Mouse (Mus musculus) kidney, postnatal 0 days (tissue): ENCODE results near the gene C1qtnf5. TPM values are rescaled to one million over a fixed set of nuclear protein-coding genes. Genes with fewer than 3 reads are reported as not detected.

ENCODE experiments used
- ATAC-seq: fragments of 200-750 bp; cut with Nextera tagmentation; replicated peaks from 2 replicates; pipeline ENCODE4 v1.8.0; 2017; ENCODE audit warnings: low read depth, moderate number of reproducible peaks, moderate TSS enrichment, moderate library complexity; ENCODE audit not compliant: low FRiP score
- DNase-seq: peaks from one replicate; pipeline ENCODE4 v3.0.0-alpha.2; 2016; ENCODE audit warnings: low spot score
- H3K27ac ChIP-seq: fragments of 300-500 bp; sonication (generic); 2 replicates; pipeline ENCODE4 v1.5.1; 2014; ENCODE audit warnings: mild to moderate bottlenecking
- H3K27me3 ChIP-seq: fragments of 300-500 bp; sonication (generic); 2 replicates; pipeline ENCODE4 v1.6.1; 2014; ENCODE audit warnings: low read length, mixed read lengths; ENCODE audit not compliant: insufficient read depth
- H3K36me3 ChIP-seq: fragments of 300-500 bp; sonication (generic); 2 replicates; pipeline ENCODE4 v1.6.1; 2014; ENCODE audit warnings: low read length, mixed read lengths; ENCODE audit not compliant: insufficient read depth
- H3K4me1 ChIP-seq: fragments of 300-500 bp; sonication (generic); replicated peaks from 2 replicates; pipeline ENCODE4 v1.6.1; 2014; ENCODE audit warnings: antibody characterized with exemption, low read length, mixed read lengths; ENCODE audit not compliant: insufficient read depth
- H3K4me2 ChIP-seq: fragments of 300-500 bp; sonication (generic); 2 replicates; pipeline ENCODE4 v1.6.1; 2014; ENCODE audit warnings: mild to moderate bottlenecking, low read length, moderate library complexity, mixed read lengths
- H3K4me3 ChIP-seq: fragments of 300-500 bp; sonication (generic); replicated peaks from 2 replicates; pipeline ENCODE4 v1.5.1; 2014; ENCODE audit warnings: low read depth, low read length
- H3K9ac ChIP-seq: fragments of 300-500 bp; sonication (generic); 2 replicates; pipeline ENCODE4 v1.6.1; 2014; ENCODE audit warnings: low read depth, low read length
- H3K9me3 ChIP-seq: fragments of 300-500 bp; sonication (generic); replicated peaks from 2 replicates; pipeline ENCODE4 v1.6.1; 2016; ENCODE audit warnings: low read length, inconsistent platforms, mixed read lengths
- CTCF ChIP-seq: IDR thresholded peaks from 2 replicates; pipeline ENCODE4 v1.5.1; 2016; ENCODE audit warnings: antibody characterized with exemption, low read depth, mild to moderate bottlenecking, moderate library complexity
- WGBS: fragments of 180-500 bp; shearing (Covaris S2); extraction: QIAGEN DNeasy Blood & Tissue Kit; methylation state at CpG from one replicate; pipeline ENCODE4 v1.1.7; 2014; 5-methylcytosine and 5-hydroxymethylcytosine counted together
- polyA plus RNA-seq: library from polyadenylated mRNA; unstranded; fragments of >200 nt; fragmentation: Nextera tagmentation; extraction: Ambion mirVana; gene quantifications from 2 replicates; pipeline ENCODE4 v1.2.1, GENCODE M21; 2015

The C1qtnf5 gene
- polyA plus RNA-seq, 1 experiment from 2014 or later = 12.3 TPM

DNA sequence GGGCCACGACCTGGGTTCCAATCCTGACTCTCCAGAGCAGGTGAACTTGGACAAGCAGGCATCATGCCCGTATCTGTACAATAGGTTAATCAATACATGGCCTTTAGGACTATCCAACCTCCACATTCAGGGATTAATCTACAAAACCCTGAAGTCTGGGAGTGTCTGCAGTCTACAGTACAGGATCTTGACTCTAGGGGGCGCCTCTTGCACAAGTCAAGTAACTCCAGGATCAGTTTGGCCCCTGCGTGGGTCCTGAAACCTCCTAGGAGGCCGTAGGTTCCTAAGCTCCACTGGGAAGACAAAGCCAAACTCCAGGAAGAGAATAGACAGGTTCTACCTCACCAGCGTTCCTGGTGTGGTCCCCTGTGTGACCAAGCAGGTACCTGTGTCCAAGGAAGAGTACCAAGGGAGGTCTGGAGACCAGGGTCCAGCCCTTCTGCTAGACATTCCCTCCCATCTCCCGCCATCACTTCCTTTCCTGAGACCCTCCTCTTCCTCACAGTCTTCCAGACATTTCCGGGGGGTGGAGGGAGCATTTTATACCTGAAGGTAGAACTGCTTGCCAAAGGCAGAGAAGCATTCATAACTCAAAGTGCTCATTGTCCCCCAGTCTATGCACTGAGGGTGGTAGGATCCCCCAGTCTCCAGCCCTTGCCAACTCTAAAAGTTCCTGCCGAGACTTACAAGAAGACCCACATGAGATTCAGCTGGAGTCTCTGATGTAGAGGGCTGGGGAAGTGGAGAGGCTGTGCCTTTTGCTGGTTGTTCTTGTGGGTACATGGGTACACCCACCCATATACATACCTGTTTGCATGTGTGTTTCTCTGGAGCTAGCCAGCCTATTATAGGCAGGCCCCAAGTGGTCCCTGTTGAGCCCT is 32.4 kb upstream of the C1qtnf5 start:
- ATAC-seq (no peak), DNase-seq (no peak)
- no peak overlapping the region for H3K9ac ChIP-seq
- H3K9me3 ChIP-seq = no peaks in the 10 kb centered on the region
- H3K4me2 ChIP-seq = no peak overlapping the region
- no peaks in the 10 kb centered on the region for H3K36me3 ChIP-seq
- WGBS = 65% methylated on average over 9 of the region's 9 CpGs
- H3K4me1 ChIP-seq = peaks cover 31% of the 10 kb centered on the region
- no peak overlapping the region for H3K4me3 ChIP-seq
- peak; percentile 54; the same call in 1 of the 2 replicates for TF ChIP-seq CTCF
- no peaks in the 10 kb centered on the region for H3K27me3 ChIP-seq
- 0 out of 2 replicates have a peak overlapping the region, but pooled peaks have one; percentile 57 for H3K27ac ChIP-seq

DNA sequence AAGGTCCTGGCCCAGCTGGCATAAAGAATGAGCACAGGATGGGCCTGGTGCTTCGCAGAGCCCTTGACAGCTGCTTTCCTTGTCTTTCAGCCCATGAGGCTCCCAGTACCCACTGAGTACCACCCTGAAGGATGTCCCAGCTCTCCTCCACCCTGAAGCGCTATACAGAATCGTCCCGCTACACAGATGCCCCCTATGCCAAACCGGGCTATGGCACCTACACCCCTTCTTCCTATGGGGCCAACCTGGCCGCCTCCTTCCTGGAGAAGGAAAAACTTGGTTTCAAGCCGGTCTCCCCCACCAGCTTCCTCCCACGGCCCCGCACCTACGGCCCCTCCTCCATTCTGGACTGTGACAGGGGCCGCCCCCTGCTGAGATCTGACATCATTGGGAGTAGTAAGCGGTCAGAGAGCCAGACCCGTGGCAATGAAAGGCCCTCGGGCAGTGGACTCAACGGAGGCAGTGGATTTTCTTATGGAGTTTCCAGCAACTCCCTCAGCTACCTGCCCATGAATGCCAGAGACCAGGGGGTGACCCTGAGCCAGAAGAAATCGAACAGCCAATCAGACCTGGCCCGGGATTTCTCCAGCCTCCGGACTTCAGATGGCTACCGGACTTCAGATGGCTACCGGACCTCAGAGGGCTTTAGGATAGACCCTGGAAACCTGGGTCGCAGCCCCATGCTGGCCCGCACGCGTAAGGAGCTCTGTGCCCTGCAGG is 31.6 kb upstream of the C1qtnf5 start:
- ATAC-seq (no peak), DNase-seq (no peak)
- H3K27me3 ChIP-seq = no peaks in the 10 kb centered on the region
- no peak overlapping the region for H3K4me3 ChIP-seq
- peaks cover 33% of the 10 kb centered on the region for H3K4me1 ChIP-seq
- peak overlapping the region; percentile 23; the same call in 1 of the 2 replicates for H3K9ac ChIP-seq
- TF ChIP-seq CTCF = no peak
- no peaks in the 10 kb centered on the region for H3K36me3 ChIP-seq
- peak overlapping the region; percentile 57 for H3K27ac ChIP-seq
- no peaks in the 10 kb centered on the region for H3K9me3 ChIP-seq
- WGBS = 69% methylated on average over 24 of the region's 24 CpGs
- no peak overlapping the region for H3K4me2 ChIP-seq

DNA sequence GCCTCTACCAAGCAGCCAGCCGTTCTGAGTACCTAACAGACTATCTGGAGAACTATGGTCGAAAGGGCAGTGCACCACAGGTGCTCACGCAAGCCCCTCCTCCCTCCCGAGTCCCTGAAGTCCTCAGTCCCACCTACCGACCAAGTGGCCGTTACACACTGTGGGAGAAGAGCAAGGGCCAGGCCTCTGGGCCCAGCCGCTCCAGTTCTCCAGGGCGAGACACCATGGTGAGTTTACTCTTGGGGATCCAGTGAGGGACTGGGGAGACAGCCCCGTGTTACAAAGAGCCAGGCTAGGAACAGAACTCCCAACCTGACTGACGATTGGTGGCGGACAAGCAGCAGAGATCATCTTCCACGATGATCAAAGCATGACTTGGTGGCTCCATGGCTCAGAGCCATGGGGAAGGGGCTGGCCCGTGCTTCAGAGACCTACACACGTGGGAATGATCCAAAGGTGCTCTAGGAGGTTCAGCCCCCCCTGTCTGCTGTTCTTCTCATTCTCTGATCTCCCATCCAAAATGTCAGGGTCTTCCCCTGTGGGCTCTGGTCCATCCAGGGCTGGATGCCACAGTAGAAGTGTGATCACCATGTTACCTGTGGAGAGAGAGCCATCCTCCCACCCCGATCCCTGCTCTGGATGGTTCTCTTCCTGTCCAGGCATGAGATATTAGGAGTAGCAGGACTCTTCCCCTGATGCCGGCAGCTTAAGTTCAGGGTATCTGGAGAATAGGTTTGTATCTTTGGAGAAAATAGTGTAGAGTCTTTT is 30.9 kb upstream of the C1qtnf5 start:
- H3K9me3 ChIP-seq = no peaks in the 10 kb centered on the region
- peak overlapping the region; percentile 23; the same call in 1 of the 2 replicates for H3K9ac ChIP-seq
- peaks cover 38% of the 10 kb centered on the region for H3K4me1 ChIP-seq
- no peak for TF ChIP-seq CTCF
- peak overlapping the region; percentile 57 for H3K27ac ChIP-seq
- no peak overlapping the region for H3K4me2 ChIP-seq
- H3K27me3 ChIP-seq = no peaks in the 10 kb centered on the region
- no peak overlapping the region for H3K4me3 ChIP-seq
- DNase-seq (no peak), ATAC-seq (no peak)
- 60% methylated on average over 16 of the region's 16 CpGs for WGBS
- no peaks in the 10 kb centered on the region for H3K36me3 ChIP-seq

DNA sequence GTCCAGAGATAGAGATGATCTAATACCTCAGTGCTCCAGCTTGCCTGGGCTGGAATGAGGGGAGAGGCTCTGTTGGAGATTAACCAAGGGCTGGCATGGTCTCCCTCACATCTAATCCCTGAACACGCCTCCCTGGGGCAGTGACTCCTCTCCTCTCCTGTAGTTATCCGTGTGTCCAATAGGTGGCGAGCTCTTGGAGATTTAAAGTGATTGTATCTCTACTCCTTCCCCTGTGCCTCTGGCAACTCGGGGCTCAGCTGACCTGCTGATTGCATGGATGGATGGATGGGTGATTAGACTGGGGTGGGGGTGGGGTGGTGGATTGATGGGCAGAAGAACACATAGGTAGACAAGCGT is 30.3 kb upstream of the C1qtnf5 start:
- H3K4me2 ChIP-seq = no peak overlapping the region
- no peak overlapping the region for H3K9ac ChIP-seq
- H3K36me3 ChIP-seq = no peaks in the 10 kb centered on the region
- no peaks in the 10 kb centered on the region for H3K27me3 ChIP-seq
- no peak overlapping the region for H3K4me3 ChIP-seq
- DNase-seq = peak; percentile 92
- peak overlapping the region; percentile 95; the same call in 1 of the 2 replicates for H3K27ac ChIP-seq
- ATAC-seq = peak; percentile 22
- no peaks in the 10 kb centered on the region for H3K9me3 ChIP-seq
- H3K4me1 ChIP-seq = peaks cover 37% of the 10 kb centered on the region
- 23% methylated on average over 5 of the region's 5 CpGs for whole genome bisulfite sequencing
- TF ChIP-seq CTCF = peak; percentile 79

DNA sequence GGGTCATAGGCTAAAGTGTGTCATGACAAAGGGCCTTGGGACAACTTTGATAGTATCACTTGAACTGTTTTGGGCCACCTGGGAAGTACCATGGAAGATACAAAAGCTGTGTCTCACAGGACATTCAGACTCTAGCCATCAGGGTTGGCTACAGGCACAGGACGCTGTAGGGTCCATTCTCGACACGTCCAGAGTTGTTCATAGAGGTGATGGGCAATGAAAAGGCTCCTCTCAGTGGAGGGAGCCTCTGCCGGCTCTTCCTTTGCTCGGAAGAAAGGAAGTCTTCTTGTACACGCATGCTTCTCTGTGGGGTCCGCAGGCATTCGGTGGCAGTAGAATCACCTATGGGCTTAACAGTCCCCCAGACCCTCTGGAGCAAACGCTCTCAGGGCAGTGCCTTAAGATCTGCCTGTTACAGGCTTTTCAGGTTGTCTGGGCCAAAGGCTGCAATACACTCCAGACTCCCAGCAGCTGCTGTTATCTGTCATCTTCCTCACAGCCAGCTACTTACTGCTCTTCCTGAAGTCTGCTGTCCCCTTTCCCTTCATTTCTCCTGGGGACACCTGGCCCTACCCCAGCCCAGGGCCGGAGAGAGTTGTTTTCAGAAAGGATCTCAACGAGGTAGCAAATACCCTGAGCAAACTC is 29.7 kb upstream of the C1qtnf5 start:
- Histone ChIP-seq H3K4me1 (peaks cover 34% of the 10 kb centered on the region), H3K27ac (peak overlapping the region; percentile 95), H3K9ac (0 out of 2 replicates have a peak overlapping the region, but pooled peaks have one; percentile 31), H3K4me2 (no peak overlapping the region), H3K9me3 (no peaks in the 10 kb centered on the region), H3K27me3 (no peaks in the 10 kb centered on the region), H3K36me3 (no peaks in the 10 kb centered on the region), H3K4me3 (no peak overlapping the region)
- ATAC-seq (no peak), DNase-seq (no peak)
- TF ChIP-seq CTCF = no peak
- 81% methylated on average over 11 of the region's 11 CpGs for WGBS
